Mouse (Mus musculus) megakaryocyte, embryonic 14.5 days (primary cell): Measurements from ENCODE around the gene Ift20.

Experiments
- FLI1 ChIP-seq: IDR thresholded peaks from 2 replicates; pipeline ENCODE4 v1.6.1; 2012; ENCODE audit warnings: low read length, inconsistent platforms, mixed read lengths
- GATA1 ChIP-seq: IDR thresholded peaks from 3 replicates; pipeline ENCODE4 v1.6.1; 2012; ENCODE audit warnings: mixed read lengths, low read length, inconsistent platforms, borderline replicate concordance

- TF ChIP-seq GATA1 (no peak), FLI1 (no peak)
Measured at GRCm38 (mm10) chr11:78536690-78537084, 526 bp downstream of the Ift20 start.
